Mouse (Mus musculus) embryo, embryonic 9.5 days (tissue): ENCODE measurements around the gene Pdp2.

ENCODE experiments used
- DNase-seq: peaks from one replicate; pipeline ENCODE4 v3.0.0-alpha.2; 2017; ENCODE audit errors: extremely low spot score

The Pdp2 gene

DNA sequence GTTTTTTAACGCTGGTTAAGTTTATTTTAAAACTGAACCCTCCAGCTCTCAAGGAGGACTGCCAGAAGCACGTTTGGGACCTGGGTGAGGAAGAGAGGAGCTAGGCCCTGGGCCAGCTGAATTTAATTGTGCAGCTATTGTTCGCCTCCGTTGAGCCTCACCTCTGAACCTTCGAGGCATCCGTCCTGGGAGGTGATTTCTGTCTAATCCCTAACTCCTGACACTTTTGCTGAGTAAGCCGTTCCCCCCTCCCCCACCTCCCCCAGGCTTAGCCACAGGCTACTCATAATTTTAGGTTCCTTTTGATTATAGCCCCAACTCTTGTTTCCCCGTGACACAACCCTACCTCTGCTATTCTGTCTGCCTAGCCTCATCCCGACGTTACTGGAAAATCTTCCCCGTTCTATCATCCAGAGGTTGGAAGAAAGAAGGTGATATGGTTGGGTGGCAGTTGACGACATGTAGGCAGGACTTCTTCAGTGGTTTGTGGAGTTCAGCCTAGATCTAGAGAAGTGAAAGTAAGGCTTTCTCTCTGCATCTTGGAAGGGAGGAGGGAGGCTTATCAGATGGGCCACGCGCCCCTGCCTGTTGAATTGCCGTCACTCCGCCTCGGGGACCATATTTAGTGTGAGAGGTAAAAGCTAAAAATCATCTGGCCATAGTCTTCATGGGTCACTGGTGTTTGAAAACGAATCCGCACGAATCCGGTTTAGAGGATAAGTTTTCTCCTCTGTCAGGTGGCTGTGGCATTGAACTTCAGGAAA is 4.7 kb downstream of the Pdp2 start:
- DNase-seq: no peak

DNA sequence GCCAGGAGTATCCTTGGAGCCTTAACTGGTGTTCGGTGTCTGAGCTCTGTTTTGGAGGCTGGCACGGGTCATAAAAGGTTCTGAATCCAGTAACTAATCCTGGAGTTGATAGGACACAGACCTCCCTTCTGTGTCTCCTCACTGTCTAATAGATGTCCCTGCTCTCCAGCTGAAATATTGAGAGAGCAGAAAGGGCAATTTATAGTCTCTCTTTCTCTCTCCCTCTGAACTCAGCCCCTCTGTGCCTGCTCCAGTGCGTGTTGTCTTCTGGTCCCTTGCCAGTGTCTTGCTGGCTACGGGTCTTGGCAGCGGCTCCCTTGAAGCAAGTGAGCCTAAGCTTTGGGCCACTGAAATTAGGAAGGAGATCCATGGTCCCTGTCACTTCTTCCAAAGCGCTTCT is 6.4 kb downstream of the Pdp2 start:
- DNase-seq: no peak

GRCm38 (mm10) chr8:104598496-104598895 is 7.2 kb downstream of the Pdp2 start:
- no peak for DNase-seq

GRCm38 (mm10) chr8:104601386-104601785 is 10.1 kb downstream of the Pdp2 start:
- peak; percentile 32 for DNase-seq

DNA sequence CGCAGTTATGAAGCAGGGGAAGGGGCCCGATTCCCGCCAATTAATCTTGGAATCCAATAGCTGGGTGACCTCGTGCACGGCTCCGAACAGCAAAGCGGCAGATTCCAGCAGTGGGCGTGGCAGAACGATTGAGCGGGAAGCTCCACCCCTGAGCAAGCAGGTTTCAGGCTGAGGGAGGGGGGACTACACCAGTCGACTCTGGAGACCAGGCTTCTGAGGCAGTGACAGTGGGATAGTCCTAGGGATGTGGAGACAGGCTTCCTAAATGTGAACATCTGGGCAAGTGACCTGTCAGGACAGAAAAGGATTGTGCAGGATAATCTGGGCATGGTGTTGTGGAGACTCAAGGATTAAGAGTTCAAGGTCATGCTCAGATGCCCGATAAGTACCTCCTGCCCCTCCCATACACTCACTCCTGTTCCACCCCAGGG is 10.7 kb downstream of the Pdp2 start:
- peak; percentile 47 for DNase-seq

DNA sequence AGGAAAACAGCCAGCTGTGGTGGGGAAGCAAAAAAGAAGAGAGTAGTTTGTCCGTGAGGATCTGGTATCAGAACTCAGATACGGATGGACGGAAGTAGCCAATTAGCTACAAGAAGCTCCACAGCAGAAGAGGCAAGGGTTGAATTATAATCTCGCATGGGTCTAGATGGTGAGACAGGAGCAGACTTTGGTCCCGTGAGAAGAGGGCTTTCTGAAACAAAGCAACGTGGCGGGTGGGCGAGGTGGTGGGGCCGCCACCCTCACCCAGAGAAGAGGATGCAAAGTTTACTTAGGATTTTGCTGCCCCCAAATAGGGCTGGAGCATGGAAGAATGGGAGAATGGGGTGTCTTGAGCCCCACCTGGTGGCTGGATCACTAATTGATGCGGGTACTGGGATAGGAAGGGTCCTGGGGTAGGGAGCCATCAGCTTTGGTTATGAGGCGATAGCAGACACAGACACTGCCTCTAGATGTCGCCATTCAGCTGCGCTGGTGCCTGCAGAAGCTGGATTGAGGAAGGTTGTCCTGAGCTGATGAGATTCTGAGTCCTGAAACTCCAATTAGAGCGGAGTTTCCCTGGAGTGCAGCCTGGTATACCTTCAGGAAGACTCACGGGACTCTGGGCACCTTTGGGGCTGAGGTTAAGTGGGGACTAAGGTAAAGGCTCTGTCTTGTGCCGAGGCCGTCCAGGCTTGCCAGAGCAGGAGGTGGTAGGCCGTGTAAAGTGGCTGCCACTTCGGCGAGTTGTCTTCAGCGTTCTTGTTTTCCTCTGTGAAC is 11.4 kb downstream of the Pdp2 start:
- peak; percentile 91 for DNase-seq

DNA sequence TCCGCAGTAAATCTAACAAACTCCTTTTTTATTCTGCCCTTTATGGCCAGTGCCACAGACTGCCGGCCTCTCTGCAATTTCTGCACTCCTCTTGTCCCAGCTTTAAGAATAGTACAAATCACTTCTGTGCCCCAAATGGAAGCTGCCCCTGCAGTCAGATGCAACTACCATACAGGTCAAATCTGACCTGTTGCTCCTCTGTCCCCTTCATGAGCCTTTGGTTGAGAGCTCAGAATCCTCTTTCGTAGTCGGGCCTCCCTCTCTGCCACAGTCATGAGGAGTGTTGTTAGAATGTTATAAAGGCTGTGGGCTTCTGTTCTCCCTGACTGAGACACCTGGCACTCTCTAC is 12.0 kb downstream of the Pdp2 start:
- no peak for DNase-seq

DNA sequence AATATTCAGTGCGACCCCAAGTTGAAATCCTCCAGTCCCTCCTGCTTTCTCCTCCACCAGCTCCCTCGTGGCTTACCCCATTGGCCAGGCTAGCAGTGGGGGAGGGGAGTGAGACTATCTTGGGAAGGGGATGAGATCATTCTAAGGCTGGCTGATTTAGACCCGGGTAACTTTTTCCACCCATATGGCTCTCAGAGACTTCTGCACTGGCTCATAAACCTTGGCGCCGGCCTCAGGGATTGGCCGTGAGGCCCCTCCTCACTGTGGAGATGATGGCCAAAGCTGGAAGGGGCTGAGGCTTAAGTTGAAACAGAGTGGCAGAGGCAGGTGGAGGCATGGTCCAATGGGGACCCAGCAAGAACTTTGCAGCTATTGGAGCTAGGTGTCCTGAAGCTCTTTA is 15.1 kb downstream of the Pdp2 start:
- DNase-seq: no peak

DNA sequence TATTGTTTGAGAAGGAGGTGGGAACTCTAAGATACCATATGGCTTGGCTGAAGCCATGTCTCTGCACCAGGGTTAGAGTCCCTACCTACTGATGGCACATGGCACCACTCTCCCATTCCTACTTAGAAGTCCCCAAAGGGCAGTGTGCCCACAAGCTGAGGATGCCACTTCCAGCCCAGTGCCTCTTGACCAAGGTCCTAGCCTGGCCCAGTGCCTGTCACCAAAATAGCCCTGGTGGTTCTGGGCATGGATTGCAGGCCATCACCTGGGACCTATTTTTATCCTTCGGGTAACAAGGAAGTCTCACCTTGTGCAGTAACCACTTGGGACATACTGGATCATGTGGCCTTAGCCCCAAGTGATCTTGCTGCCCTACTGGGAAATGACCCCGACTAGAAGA is 16.7 kb downstream of the Pdp2 start:
- no peak for DNase-seq

DNA sequence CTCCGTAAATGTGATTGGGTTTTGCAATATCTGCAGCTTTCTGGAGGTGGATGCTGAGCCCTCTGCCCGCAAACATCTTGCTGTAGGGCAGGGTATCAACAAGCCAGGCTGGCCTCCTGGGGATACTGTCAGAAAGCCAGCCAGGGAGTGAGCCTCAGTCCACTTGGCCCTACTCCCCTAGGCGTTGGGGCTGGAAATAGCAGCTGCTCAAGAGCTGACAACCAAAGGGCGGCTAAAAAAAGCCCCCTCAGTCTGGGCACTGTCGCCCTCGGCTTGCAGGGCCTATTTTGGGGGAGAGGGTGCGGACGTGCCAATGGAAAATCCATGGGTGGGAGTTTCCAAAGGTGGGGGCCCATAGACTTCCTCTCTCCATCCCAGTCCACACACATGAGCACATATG is 18.0 kb downstream of the Pdp2 start:
- no peak for DNase-seq

GRCm38 (mm10) chr8:104610185-104610766 is 19.0 kb downstream of the Pdp2 start:
- no peak for DNase-seq

DNA sequence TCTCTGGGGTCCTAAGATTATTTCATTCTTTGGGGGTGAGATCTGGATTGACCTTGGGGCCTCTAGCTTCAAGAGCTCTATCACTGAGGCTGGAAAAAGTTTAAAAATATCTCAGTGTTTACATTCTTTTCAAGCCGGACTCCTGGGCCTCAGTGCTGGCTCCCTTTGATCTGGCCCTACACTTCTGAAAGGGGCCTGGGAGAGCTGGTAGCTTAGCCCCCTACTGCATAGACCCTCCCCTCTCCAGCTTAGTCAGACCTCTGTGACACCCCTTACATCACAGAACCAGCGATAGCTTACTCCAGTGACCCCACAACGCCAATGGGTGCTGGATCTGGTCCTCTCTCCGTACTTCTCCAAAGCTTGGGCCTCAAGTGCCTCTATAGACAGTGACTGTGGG is 20.4 kb downstream of the Pdp2 start:
- DNase-seq: no peak

- no peak for DNase-seq
These were observed 21.9 kb downstream of the Pdp2 start for GRCm38 (mm10) chr8:104613119-104613518.

DNA sequence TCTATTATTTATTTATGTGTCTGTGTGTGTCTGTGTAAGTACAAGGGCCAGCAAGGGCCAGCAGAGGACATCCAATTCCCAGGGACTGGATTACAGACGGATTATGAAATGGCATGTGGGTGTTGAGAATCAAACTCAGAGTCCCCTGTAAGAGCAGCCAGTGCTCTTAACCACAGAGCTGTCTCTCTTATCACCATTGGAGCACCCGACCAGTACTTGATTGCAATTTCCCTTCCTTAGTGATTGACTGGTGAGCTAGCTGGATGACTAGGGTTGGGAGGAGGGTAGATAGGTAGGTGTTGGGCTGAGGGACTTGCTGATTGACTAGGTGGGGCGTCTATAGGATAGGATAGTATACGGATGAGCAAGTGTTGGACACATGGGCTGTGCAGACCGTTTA is 29.5 kb downstream of the Pdp2 start:
- DNase-seq: no peak

- DNase-seq: no peak
These were observed 32.9 kb downstream of the Pdp2 start, which contains the start of gene Cdh16 for GRCm38 (mm10) chr8:104624161-104624560. Gene Cdh16 (minus strand): TSS chr8:104624396.

DNA sequence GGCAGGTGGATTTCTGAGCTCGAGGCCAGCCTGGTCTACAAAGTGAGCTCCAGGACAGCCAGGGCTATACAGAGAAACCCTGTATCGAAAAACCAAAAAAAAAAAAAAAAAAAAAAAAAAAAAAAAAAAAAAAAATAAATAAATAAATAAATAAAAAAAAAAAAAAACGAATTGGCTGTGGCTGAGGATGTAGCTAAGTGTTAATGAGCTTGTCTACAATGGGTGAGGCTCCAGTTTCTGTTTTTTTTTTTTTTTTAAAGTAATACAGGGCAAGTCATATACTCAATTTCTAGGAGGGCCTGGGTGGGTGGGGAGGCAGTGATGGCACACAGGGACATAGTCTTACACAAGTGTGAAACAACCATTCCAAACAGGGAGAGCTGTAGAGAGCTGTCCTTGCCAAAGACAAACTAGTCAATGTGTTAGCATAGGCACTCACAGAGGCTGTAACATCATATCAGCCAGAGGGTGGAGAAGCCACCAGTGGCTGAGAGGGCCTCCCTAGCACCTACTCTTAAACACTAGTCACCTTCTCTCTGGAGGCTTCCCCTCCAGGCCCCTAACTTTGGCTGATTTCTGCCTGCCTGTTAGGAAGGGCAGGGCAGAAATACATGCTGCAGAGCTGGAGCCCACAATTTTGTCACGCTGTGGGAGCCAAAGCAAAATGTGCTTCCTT is 36.0 kb downstream of the Pdp2 start:
- no peak for DNase-seq

- no peak for DNase-seq
These were observed 37.2 kb downstream of the Pdp2 start for GRCm38 (mm10) chr8:104628402-104628801.

GRCm38 (mm10) chr8:104629306-104630110 is 38.3 kb downstream of the Pdp2 start:
- DNase-seq: no peak

DNA sequence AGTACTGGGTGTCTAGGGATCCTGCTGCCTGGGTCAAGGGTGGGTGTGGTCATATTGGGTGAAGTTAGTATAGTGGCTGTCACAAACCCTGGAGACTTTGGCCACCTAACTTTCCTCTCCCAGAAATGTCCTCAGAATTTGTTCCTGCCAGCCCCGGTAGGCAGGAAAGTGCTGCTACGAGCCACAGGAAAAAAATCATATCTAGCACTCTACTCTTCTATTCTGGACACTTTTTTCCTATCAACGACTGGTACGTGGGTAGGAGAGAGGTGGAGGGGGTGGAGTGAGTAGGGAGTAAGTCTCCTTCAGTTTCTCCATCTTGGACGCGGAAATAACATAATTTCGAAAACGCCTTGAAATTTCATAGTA is 38.8 kb downstream of the Pdp2 start:
- DNase-seq: no peak

GRCm38 (mm10) chr8:104630574-104630973 is 39.3 kb downstream of the Pdp2 start:
- DNase-seq: no peak

GRCm38 (mm10) chr8:104630981-104631663 is 39.9 kb downstream of the Pdp2 start, which contains the start of gene Rrad:
Gene Rrad (minus strand): TSS chr8:104631327.
- peak; percentile 53 for DNase-seq
